Mouse (Mus musculus) bone marrow macrophage, adult 2 months (primary cell): ENCODE measurements around the gene Pgam5.

Source experiments
- CTCF ChIP-seq: IDR thresholded peaks from 2 replicates; pipeline ENCODE4 v1.5.1; 2012; ENCODE audit warnings: low read depth, mild to moderate bottlenecking, low read length, moderate library complexity
- POLR2A ChIP-seq: IDR thresholded peaks from 2 replicates; pipeline ENCODE4 v1.6.1; 2012; ENCODE audit warnings: mild to moderate bottlenecking, low read depth, low read length, borderline replicate concordance

- 0 out of 2 replicates have a peak, but pooled peaks have one; percentile 34 for TF ChIP-seq CTCF
- no peak for TF ChIP-seq POLR2A
These were observed at the start of gene Pgam5 for GRCm38 (mm10) chr5:110269141-110270101.
